Mouse (Mus musculus) brain, adult 2 months (tissue): Measurements from ENCODE around the gene Plekhs1.
A peak's percentile ranks its signal among the peaks of the same experiment; 100 is the strongest.
"Not testable (repeated sequence)": the region's sequence is repeated elsewhere in the genome, so short reads cannot be mapped to it uniquely, and the experiment has no call there.

Experiments
- DNase-seq: peaks from one replicate; pipeline ENCODE4 v3.0.0; 2011; ENCODE audit warnings: low read depth, low spot score

Gene Plekhs1

GRCm38 (mm10) chr19:56457569-56457968 is 3.9 kb upstream of the Plekhs1 start:
- DNase-seq = no peak

- DNase-seq = no peak
These were observed 2.0 kb upstream of the Plekhs1 start for GRCm38 (mm10) chr19:56459154-56460050.

GRCm38 (mm10) chr19:56460241-56460640 is 1.2 kb upstream of the Plekhs1 start:
- no peak for DNase-seq

GRCm38 (mm10) chr19:56462786-56463185 is 1.3 kb downstream of the Plekhs1 start:
- DNase-seq = no peak

GRCm38 (mm10) chr19:56466486-56466885 is 5.0 kb downstream of the Plekhs1 start:
- DNase-seq = no peak

- DNase-seq = no peak
These were observed 9.0 kb downstream of the Plekhs1 start for GRCm38 (mm10) chr19:56470286-56471020.

GRCm38 (mm10) chr19:56471934-56472333 is 10.5 kb downstream of the Plekhs1 start:
- peak; percentile 55 for DNase-seq

GRCm38 (mm10) chr19:56474869-56475550 is 13.6 kb downstream of the Plekhs1 start:
- no peak for DNase-seq

- peak; percentile 85 for DNase-seq
These were observed 15.1 kb downstream of the Plekhs1 start for GRCm38 (mm10) chr19:56476546-56476945.

- peak; percentile 62 for DNase-seq
These were observed 15.8 kb downstream of the Plekhs1 start for GRCm38 (mm10) chr19:56477253-56477652.

- DNase-seq = no peak
These were observed 16.4 kb downstream of the Plekhs1 start for GRCm38 (mm10) chr19:56477832-56478231.

- no peak for DNase-seq
These were observed 23.4 kb downstream of the Plekhs1 start for GRCm38 (mm10) chr19:56484630-56485375.

GRCm38 (mm10) chr19:56485376-56486271 is 24.2 kb downstream of the Plekhs1 start:
- no peak for DNase-seq

- no peak for DNase-seq
These were observed 25.5 kb downstream of the Plekhs1 start for GRCm38 (mm10) chr19:56486926-56487325.

GRCm38 (mm10) chr19:56487339-56487738 is 25.9 kb downstream of the Plekhs1 start:
- no peak for DNase-seq

GRCm38 (mm10) chr19:56489601-56490000 is 28.2 kb downstream of the Plekhs1 start:
- no peak for DNase-seq

GRCm38 (mm10) chr19:56494157-56494556 is 32.7 kb downstream of the Plekhs1 start:
- not testable (repeated sequence) for DNase-seq

GRCm38 (mm10) chr19:56503069-56503468 is 41.6 kb downstream of the Plekhs1 start:
- not testable (repeated sequence) for DNase-seq

GRCm38 (mm10) chr19:56503525-56503924 is 42.1 kb downstream of the Plekhs1 start:
- DNase-seq = not testable (repeated sequence)

- DNase-seq = not testable (repeated sequence)
These were observed 49.8 kb downstream of the Plekhs1 start for GRCm38 (mm10) chr19:56511207-56511606.
